Mouse (Mus musculus) midbrain, embryonic 12.5 days (tissue): Measurements from ENCODE around the gene Cox6b2. TPM values are rescaled to one million over a fixed set of nuclear protein-coding genes. Genes with fewer than 3 reads are reported as not detected.

ENCODE experiments used
- polyA plus RNA-seq: library from polyadenylated mRNA; unstranded; fragments of >200 nt; fragmentation: Nextera tagmentation; extraction: Ambion mirVana; gene quantifications from 2 replicates; pipeline ENCODE4 v1.2.1, GENCODE M21; 2016

Gene Cox6b2
- polyA plus RNA-seq, 1 experiment from 2014 or later, result 33.7 TPM

Other genes starting within 250 kb of the Cox6b2 start
- gene Tnnt1, start 236.7 kb downstream of the Cox6b2 start, polyA plus RNA-seq, result 10.9 and 11.1 TPM in 2 replicates
- 1.9 and 3.3 TPM in 2 replicates for gene Tnni3, start 228.9 kb downstream of the Cox6b2 start, polyA plus RNA-seq
- 1.9 and 2.1 TPM in 2 replicates for gene Dnaaf3, start 220.6 kb downstream of the Cox6b2 start, polyA plus RNA-seq
- gene Syt5, start 205.6 kb downstream of the Cox6b2 start, polyA plus RNA-seq, result 30.9 and 33.8 TPM in 2 replicates
- gene Ptprh, start 149.1 kb downstream of the Cox6b2 start, polyA plus RNA-seq, result 0.10 and 0.14 TPM in 2 replicates
- gene Tmem86b, start 121.7 kb downstream of the Cox6b2 start, polyA plus RNA-seq, result 2.8 TPM in 2 replicates
- gene Ppp6r1, start 94.1 kb downstream of the Cox6b2 start, polyA plus RNA-seq, result 13.8 and 13.9 TPM in 2 replicates
- 111 and 113 TPM in 2 replicates for gene Hspbp1, start 68.0 kb downstream of the Cox6b2 start, polyA plus RNA-seq
- 5.4 and 5.7 TPM in 2 replicates for gene Brsk1, start 62.5 kb downstream of the Cox6b2 start, polyA plus RNA-seq
- 0.18 and 0.20 TPM in 2 replicates for gene Tmem150b, start 27.8 kb downstream of the Cox6b2 start, polyA plus RNA-seq
- 89.3 and 91.6 TPM in 2 replicates for gene Kmt5c, start 13.0 kb downstream of the Cox6b2 start, polyA plus RNA-seq
- gene Fam71e2, start 18.2 kb upstream of the Cox6b2 start, polyA plus RNA-seq, result not detected in 2 replicates
- 0.36 and 0.38 TPM in 2 replicates for gene Il11, start 29.8 kb upstream of the Cox6b2 start, polyA plus RNA-seq
- not detected in 2 replicates for gene Tmem190, start 29.8 kb upstream of the Cox6b2 start, polyA plus RNA-seq
- 2.5 TPM in 2 replicates for gene Tmem238, start 36.6 kb upstream of the Cox6b2 start, polyA plus RNA-seq
- 300 and 313 TPM in 2 replicates for gene Rpl28, start 39.8 kb upstream of the Cox6b2 start, polyA plus RNA-seq
- gene Ube2s, start 59.5 kb upstream of the Cox6b2 start, polyA plus RNA-seq, result 384 TPM in 2 replicates
- 3.3 and 4.7 TPM in 2 replicates for gene Shisa7, start 91.6 kb upstream of the Cox6b2 start, polyA plus RNA-seq
- 4.6 and 5.1 TPM in 2 replicates for gene Isoc2b, start 117.2 kb upstream of the Cox6b2 start, polyA plus RNA-seq
- gene Isoc2a, start 124.1 kb upstream of the Cox6b2 start, polyA plus RNA-seq, result 0.68 and 0.80 TPM in 2 replicates
- gene Gm36210, start 153.4 kb upstream of the Cox6b2 start, polyA plus RNA-seq, result not detected in 2 replicates
- 4.7 and 4.9 TPM in 2 replicates for gene Zfp628, start 162.1 kb upstream of the Cox6b2 start, polyA plus RNA-seq
- gene Nat14, start 168.9 kb upstream of the Cox6b2 start, polyA plus RNA-seq, result 15.1 and 16.6 TPM in 2 replicates
- gene Ssc5d, start 172.7 kb upstream of the Cox6b2 start, polyA plus RNA-seq, result 1.6 and 2.0 TPM in 2 replicates
- gene Sbk2, start 211.3 kb upstream of the Cox6b2 start, polyA plus RNA-seq, result 0.18 TPM in 1 of 2 replicates, not detected in the other
- 0.14 TPM in 1 of 2 replicates, not detected in the other for gene Sbk3, start 218.1 kb upstream of the Cox6b2 start, polyA plus RNA-seq
- gene Zfp579, start 243.1 kb upstream of the Cox6b2 start, polyA plus RNA-seq, result 60.9 and 68.8 TPM in 2 replicates